Comparison of ENCODE assay signal across 10 mouse cellular contexts in the genomic region with DNA sequence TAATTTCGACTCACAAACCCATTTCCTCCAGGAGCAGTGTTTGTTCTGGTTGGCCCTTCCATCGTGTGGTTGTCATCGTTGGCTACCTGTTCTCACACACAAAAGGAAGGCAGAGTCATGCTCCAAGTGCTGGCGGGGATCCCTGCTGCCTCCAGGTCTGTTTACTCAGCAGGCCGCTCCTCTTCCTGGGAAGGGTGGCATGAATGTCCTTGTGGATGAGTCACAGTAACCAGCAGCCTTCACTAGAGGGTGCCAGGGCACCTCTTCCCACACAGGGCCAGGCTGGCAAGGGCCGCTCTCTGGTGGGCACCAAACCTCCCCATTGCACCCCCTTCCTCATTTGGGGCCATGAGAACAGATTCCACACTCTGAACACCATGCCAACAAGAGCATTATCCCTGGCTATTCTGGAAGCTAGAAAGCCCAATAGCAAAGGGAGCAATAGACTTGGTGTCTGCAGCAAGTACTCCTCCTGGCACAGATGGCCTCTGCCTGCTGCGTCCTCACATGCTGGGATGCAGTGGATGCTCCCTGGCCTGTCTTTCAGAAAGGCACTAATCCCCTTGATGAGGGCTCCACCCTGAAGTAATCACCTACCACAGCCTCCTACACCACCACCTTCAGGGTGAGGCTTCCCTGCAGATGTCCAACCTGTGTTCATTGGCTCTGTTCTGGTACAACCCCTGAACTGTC.
A peak's percentile ranks its signal among the peaks of the same experiment; 100 is the strongest.
DNase-seq lines count a peak whose midpoint lies in the region; ATAC-seq and TF ChIP-seq lines count a peak whose summit lies in the region.
"Had no signal": no experiment of that assay in that cellular context is flagged by ENCODE, and none has a peak within 500 bp of the region (broad histone marks: within the 10 kb centered on the region; RNA-seq: fewer than 3 reads in every experiment).

No protein-coding gene starts in this region.

- TF ChIP-seq POLR2A in CH12.LX (IDR thresholded peaks at IDR 0.05; ENCODE audit: low read depth, low read length), result no peak

- ATAC-seq in hindbrain, embryonic 16.5 days, result 0 out of 2 replicates have a peak, but pooled peaks have one; percentile 58
- no peak for ATAC-seq in forebrain, embryonic 13.5 days

- no peak for DNase-seq in hindbrain, embryonic 10.5 days (ENCODE audit: low spot score)
- no peak for DNase-seq in CH12.LX (ENCODE audit: extremely low read depth)
- DNase-seq in cerebellum, adult 9-11 months, result peak; percentile 97
- peak; percentile 50 for DNase-seq in kidney, postnatal 14 days
- DNase-seq in lung, postnatal 25 days (ENCODE audit: low spot score), result peak; percentile 87
- DNase-seq in thymus, postnatal 0 days (ENCODE audit: low spot score), result no peak
- DNase-seq: liver, embryonic 13.5 days had no signal

- no peak overlapping the region for H3K27ac ChIP-seq in hindbrain, embryonic 16.5 days (ENCODE audit: low read depth, low read length)
- no peak overlapping the region for H3K27ac ChIP-seq in hindbrain, embryonic 10.5 days
- H3K27ac ChIP-seq in CH12.LX (ENCODE audit: insufficient read depth, low read depth), result no peak overlapping the region
- no peak overlapping the region for H3K27ac ChIP-seq in forebrain, embryonic 13.5 days
- H3K27ac ChIP-seq: liver, embryonic 13.5 days had no signal

- H3K4me1 ChIP-seq in hindbrain, embryonic 16.5 days (ENCODE audit: control insufficient read depth, insufficient read depth, low read depth, low read length), result no peaks in the 10 kb centered on the region
- no peaks in the 10 kb centered on the region for H3K4me1 ChIP-seq in hindbrain, embryonic 10.5 days (replicated peaks)
- H3K4me1 ChIP-seq in CH12.LX (ENCODE audit: control insufficient read depth in 1 of 2, insufficient read depth in 2 of 2), result no peaks in the 10 kb centered on the region; a peak in 1 of 4 replicates
- H3K4me1 ChIP-seq in forebrain, embryonic 13.5 days, result no peaks in the 10 kb centered on the region
- H3K4me1 ChIP-seq: liver, embryonic 13.5 days had no signal

- no peaks in the 10 kb centered on the region for H3K79me2 ChIP-seq in CH12.LX (replicated peaks; ENCODE audit: control insufficient read depth, extremely low read depth, insufficient read depth, poor library complexity, severe bottlenecking)

- TF ChIP-seq EP300 in CH12.LX (IDR thresholded peaks at IDR 0.05; ENCODE audit: low read length), result no peak

- H3K36me3 ChIP-seq in hindbrain, embryonic 16.5 days (ENCODE audit: control insufficient read depth, insufficient read depth, low read length), result no peaks in the 10 kb centered on the region
- H3K36me3 ChIP-seq in hindbrain, embryonic 10.5 days, result no peaks in the 10 kb centered on the region
- no peaks in the 10 kb centered on the region for H3K36me3 ChIP-seq in CH12.LX (replicated peaks in 1 of 2; ENCODE audit: control insufficient read depth in 1 of 2, insufficient read depth in 1 of 2, low read length in 1 of 2)
- H3K36me3 ChIP-seq in forebrain, embryonic 13.5 days (ENCODE audit: poor library complexity, severe bottlenecking), result no peaks in the 10 kb centered on the region
- H3K36me3 ChIP-seq: G1E; liver, embryonic 13.5 days had no signal

- in situ Hi-C loops in CH12.LX (cut with MboI; ENCODE audit: low pct_ligation_motif_present, low pct_unique_long_range_greater_than_20kb, low sequenced_read_pairs), result no loop called here

- no peak overlapping the region for H3K4me3 ChIP-seq in hindbrain, embryonic 16.5 days (ENCODE audit: low read length)
- H3K4me3 ChIP-seq in hindbrain, embryonic 10.5 days, result no peak overlapping the region
- H3K4me3 ChIP-seq in CH12.LX (replicated peaks in 1 of 3; ENCODE audit: low read depth in 2 of 3, low read length in 2 of 3, poor library complexity in 1 of 3), result no peak overlapping the region
- no peak overlapping the region for H3K4me3 ChIP-seq in forebrain, embryonic 13.5 days
- H3K4me3 ChIP-seq: liver, embryonic 13.5 days had no signal

- TF ChIP-seq CTCF in CH12.LX (conservative IDR thresholded peaks at IDR 0.05 in 1 of 2, IDR thresholded peaks at IDR 0.05 in 1 of 2; ENCODE audit: low read depth in 2 of 2, low read length in 2 of 2), result 0 out of 4 replicates have a peak, but pooled peaks of 1 of the 2 experiments have one; percentile 8

- no peaks in the 10 kb centered on the region for H3K9me3 ChIP-seq in hindbrain, embryonic 16.5 days (ENCODE audit: control insufficient read depth, low read length)
- H3K9me3 ChIP-seq in hindbrain, embryonic 10.5 days, result no peaks in the 10 kb centered on the region
- H3K9me3 ChIP-seq in CH12.LX (replicated peaks; ENCODE audit: low read length), result no peaks in the 10 kb centered on the region
- H3K9me3 ChIP-seq in forebrain, embryonic 13.5 days (replicated peaks), result no peaks in the 10 kb centered on the region
- H3K9me3 ChIP-seq: G1E; liver, embryonic 13.5 days had no signal

- 63% methylated on average over 7 of the region's 7 CpGs for WGBS in hindbrain, embryonic 16.5 days
- 58% methylated on average over 7 of the region's 7 CpGs for WGBS in hindbrain, embryonic 10.5 days
- 66% methylated on average over 7 of the region's 7 CpGs for WGBS in forebrain, embryonic 13.5 days

- TF ChIP-seq RAD21 in CH12.LX (IDR thresholded peaks at IDR 0.05; ENCODE audit: low read depth, low read length), result peak; percentile 1

- H3K9ac ChIP-seq in hindbrain, embryonic 16.5 days (ENCODE audit: low read depth, low read length), result no peak overlapping the region
- H3K9ac ChIP-seq in CH12.LX (ENCODE audit: insufficient read depth, low read depth), result no peak overlapping the region
- H3K9ac ChIP-seq in forebrain, embryonic 13.5 days, result no peak overlapping the region
- H3K9ac ChIP-seq: liver, embryonic 13.5 days had no signal

- H3K27me3 ChIP-seq in hindbrain, embryonic 16.5 days (replicated peaks; ENCODE audit: control insufficient read depth, insufficient read depth, low read length), result no peaks in the 10 kb centered on the region
- H3K27me3 ChIP-seq in hindbrain, embryonic 10.5 days (ENCODE audit: insufficient read depth, poor library complexity, severe bottlenecking), result no peaks in the 10 kb centered on the region
- H3K27me3 ChIP-seq in CH12.LX (replicated peaks), result no peaks in the 10 kb centered on the region
- no peaks in the 10 kb centered on the region for H3K27me3 ChIP-seq in forebrain, embryonic 13.5 days

- H3K4me2 ChIP-seq in hindbrain, embryonic 16.5 days (ENCODE audit: low read length), result no peak overlapping the region
- no peak overlapping the region for H3K4me2 ChIP-seq in CH12.LX (ENCODE audit: insufficient read depth, low read depth, poor library complexity, severe bottlenecking)
- H3K4me2 ChIP-seq in forebrain, embryonic 13.5 days, result no peak overlapping the region
- H3K4me2 ChIP-seq: liver, embryonic 13.5 days had no signal

- dilution Hi-C loops in CH12.LX (cut with MboI; ENCODE audit: extremely low pct_ligation_motif_present, extremely low pct_unique_long_range_greater_than_20kb, low sequenced_read_pairs), result no loop called here

TF ChIP-seq in CH12.LX, 34 proteins besides CTCF, POLR2A, EP300 and RAD21:
- no peak for TF ChIP-seq SMC3 (IDR thresholded peaks at IDR 0.05; ENCODE audit: low read depth, low read length)
- no peak for TF ChIP-seq JUN (IDR thresholded peaks at IDR 0.05; ENCODE audit: insufficient read depth, low read depth, low read length)
- TF ChIP-seq MEF2A (IDR thresholded peaks at IDR 0.05; ENCODE audit: borderline replicate concordance, low read depth, low read length), result no peak
- no peak for TF ChIP-seq USF1 (IDR thresholded peaks at IDR 0.05; ENCODE audit: low read depth, low read length)
- TF ChIP-seq MAFK (IDR thresholded peaks at IDR 0.05; ENCODE audit: insufficient replicate concordance, low read length), result no peak
- TF ChIP-seq IRF4 (IDR thresholded peaks at IDR 0.05; ENCODE audit: low read depth, low read length), result no peak

Comparison
In these comparisons a context has a peak if more than half of its experiments do, and no peak if none do; other contexts are left out.
1. DNase-seq: peak in cerebellum, adult 9-11 months (single experiment), kidney, postnatal 14 days (single experiment) and lung, postnatal 25 days (single experiment); none in hindbrain, embryonic 10.5 days (single experiment), CH12.LX (single experiment) and thymus, postnatal 0 days (single experiment).